Mouse (Mus musculus) adrenal gland, adult 10 weeks (tissue): ENCODE data around the gene Tepp. TPM values are rescaled to one million over a fixed set of nuclear protein-coding genes. Genes with fewer than 3 reads are reported as not detected.

ENCODE experiments used
- polyA plus RNA-seq: library from polyadenylated mRNA; stranded (reverse); fragments of 350-450 nt; fragmentation: Illumina TruSeq; extraction: RNeasy Lipid Tissue Mini Kit (QIAGEN cat#74804); gene quantifications from one replicate; pipeline ENCODE4 v1.2.3, GENCODE M21; 2014; ENCODE audit warnings: low read depth, low replicate concordance

Tepp gene
- polyA plus RNA-seq: not detected

GRCm38 (mm10) chr8:95310342-95310970 lies at the start of gene Tepp:
Tepp (plus strand) TSS chr8:95310566.

GRCm38 (mm10) chr8:95306431-95306830 lies 3.9 kb upstream of the Tepp start, which contains the start of gene Cngb1:
Cngb1 (minus strand) TSS chr8:95306585.

GRCm38 (mm10) chr8:95331720-95332436 lies 21.5 kb downstream of the Tepp start, which contains the start of the genes Zfp319 and Usb1:
Zfp319 (minus strand) TSS chr8:95331950.
Usb1 (plus strand) TSS chr8:95332284.

GRCm38 (mm10) chr8:95352151-95352870 lies 41.9 kb downstream of the Tepp start, which contains the start of gene Mmp15:
Mmp15 (plus strand) TSS chr8:95352268.

Other genes starting within 250 kb of the Tepp start
- gene Katnb1, start 229.4 kb upstream of the Tepp start, polyA plus RNA-seq: 0.29 TPM
- 5.0 TPM for gene Kifc3, start 107.8 kb upstream of the Tepp start, polyA plus RNA-seq
- gene Cngb1, start 4.0 kb upstream of the Tepp start, polyA plus RNA-seq: 0.29 TPM
- 2.2 TPM for gene Zfp319, start 21.4 kb downstream of the Tepp start, polyA plus RNA-seq
- 1.5 TPM for gene Usb1, start 21.7 kb downstream of the Tepp start, polyA plus RNA-seq
- 0.47 TPM for gene Mmp15, start 41.7 kb downstream of the Tepp start, polyA plus RNA-seq
- 51.0 TPM for gene Cfap20, start 124.3 kb downstream of the Tepp start, polyA plus RNA-seq
- gene Csnk2a2, start 179.5 kb downstream of the Tepp start, polyA plus RNA-seq: 234 TPM
- gene Ccdc113, start 223.5 kb downstream of the Tepp start, polyA plus RNA-seq: 0.47 TPM